Mouse (Mus musculus) MEL (cell line): ENCODE data around the gene Lmod2. TPM values are rescaled to one million over a fixed set of nuclear protein-coding genes. Genes with fewer than 3 reads are reported as not detected.

Experiments
- DNase-seq: peaks from one replicate; pipeline ENCODE4 v3.0.0; 2011; ENCODE audit warnings: low read depth, low spot score
- H3K27ac ChIP-seq: 2 replicates; pipeline ENCODE4 v1.5.1; 2012; ENCODE audit warnings: low read depth, mild to moderate bottlenecking, control low read depth, low read length, moderate library complexity; ENCODE audit not compliant: control insufficient read depth
- H3K27me3 ChIP-seq, 2 experiments: fragments of 150-350 bp in 1 of 2; sonication (generic) in 1 of 2; 2 replicates each; pipeline ENCODE4 v1.6.1; 2012; ENCODE audit warnings: low read length in 2 of 2, mild to moderate bottlenecking in 2 of 2, improper control_type of control experiment in 1 of 2, moderate library complexity in 1 of 2; ENCODE audit not compliant: insufficient read depth in 2 of 2, control insufficient read depth in 1 of 2
- H3K36me3 ChIP-seq, 2 experiments: 2 replicates each; pipeline ENCODE4 v1.6.1; 2012 to 2014; ENCODE audit warnings: low read length in 2 of 2, improper control_type of control experiment in 1 of 2, inconsistent platforms in 1 of 2, mild to moderate bottlenecking in 1 of 2; ENCODE audit not compliant: insufficient read depth in 2 of 2, control insufficient read depth in 1 of 2
- H3K4me1 ChIP-seq, 2 experiments: fragments of 150-350 bp in 1 of 2; sonication (generic) in 1 of 2; 2 replicates each; pipeline ENCODE4 v1.6.1; 2012; ENCODE audit warnings: low read length in 2 of 2, improper control_type of control experiment in 1 of 2, mild to moderate bottlenecking in 1 of 2; ENCODE audit not compliant: insufficient read depth in 2 of 2, control insufficient read depth in 1 of 2
- H3K4me3 ChIP-seq, 2 experiments: fragments of 150-350 bp in 1 of 2; sonication (generic) in 1 of 2; 2 replicates each; pipeline ENCODE4 v1.5.1; 2012; ENCODE audit warnings: low read depth in 2 of 2, low read length in 2 of 2, mild to moderate bottlenecking in 2 of 2, moderate library complexity in 2 of 2, control low read depth in 1 of 2, improper control_type of control experiment in 1 of 2; ENCODE audit not compliant: control insufficient read depth in 1 of 2, insufficient read depth in 1 of 2
- H3K79me2 ChIP-seq: 2 replicates; pipeline ENCODE4 v1.6.1; 2012; ENCODE audit warnings: mild to moderate bottlenecking, low read length, moderate library complexity; ENCODE audit not compliant: control insufficient read depth, poor library complexity, insufficient read depth
- H3K9ac ChIP-seq: 2 replicates; pipeline ENCODE4 v1.6.1; 2012; ENCODE audit warnings: low read depth, mild to moderate bottlenecking, control low read depth, low read length, moderate library complexity; ENCODE audit not compliant: control insufficient read depth, poor library complexity, severe bottlenecking
- H3K9me3 ChIP-seq: fragments of 150-350 bp; sonication (generic); replicated peaks from 2 replicates; pipeline ENCODE4 v1.6.1; 2012; ENCODE audit warnings: mild to moderate bottlenecking, low read length, improper control_type of control experiment, moderate library complexity; ENCODE audit not compliant: insufficient read depth
- CTCF ChIP-seq, 3 experiments: IDR thresholded peaks in 2 of 3; conservative IDR thresholded peaks in 1 of 3; 2 replicates each; pipeline ENCODE4 v1.5.1; 2011 to 2012; ENCODE audit warnings: low read length in 3 of 3, low read depth in 2 of 3, mild to moderate bottlenecking in 2 of 3, improper control_type of control experiment in 1 of 3, inconsistent platforms in 1 of 3, mixed read lengths in 1 of 3, moderate library complexity in 1 of 3; ENCODE audit not compliant: control insufficient read depth in 1 of 3, insufficient read depth in 1 of 3, poor library complexity in 1 of 3, severe bottlenecking in 1 of 3
- E2F4 ChIP-seq: IDR thresholded peaks from 2 replicates; pipeline ENCODE4 v1.6.1; 2011; ENCODE audit warnings: low read depth, low read length, improper control_type of control experiment, borderline replicate concordance
- ELF1 ChIP-seq: IDR thresholded peaks from 2 replicates; pipeline ENCODE4 v1.6.1; 2014; ENCODE audit warnings: low read depth, mild to moderate bottlenecking, inconsistent platforms, low read length, improper control_type of control experiment, moderate library complexity
- EP300 ChIP-seq, 2 experiments: IDR thresholded peaks; 2 replicates each; pipeline ENCODE4 v1.6.1; 2011; ENCODE audit warnings: improper control_type of control experiment in 2 of 2, low read length in 2 of 2, low read depth in 1 of 2, mild to moderate bottlenecking in 1 of 2
- HCFC1 ChIP-seq: IDR thresholded peaks from 2 replicates; pipeline ENCODE4 v1.6.1; 2012; ENCODE audit warnings: low read depth, mild to moderate bottlenecking, inconsistent platforms, low read length, improper control_type of control experiment, moderate library complexity
- KAT2A ChIP-seq: conservative IDR thresholded peaks from 2 replicates; pipeline ENCODE4 v1.6.1; 2012; ENCODE audit warnings: low read depth, low read length, improper control_type of control experiment, inconsistent platforms
- MAX ChIP-seq: IDR thresholded peaks from 2 replicates; pipeline ENCODE4 v1.6.1; 2011; ENCODE audit warnings: low read length, improper control_type of control experiment
- MAZ ChIP-seq: IDR thresholded peaks from 2 replicates; pipeline ENCODE4 v1.6.1; 2012; ENCODE audit warnings: low read depth, mild to moderate bottlenecking, inconsistent platforms, low read length, improper control_type of control experiment
- MXI1 ChIP-seq: IDR thresholded peaks from 2 replicates; pipeline ENCODE4 v1.6.1; 2011; ENCODE audit warnings: mild to moderate bottlenecking, low read depth, low read length, improper control_type of control experiment
- MYC ChIP-seq: IDR thresholded peaks from 2 replicates; pipeline ENCODE4 v1.6.1; 2011; ENCODE audit warnings: low read depth, mild to moderate bottlenecking, low read length, improper control_type of control experiment, moderate library complexity
- NELFE ChIP-seq: IDR thresholded peaks from 2 replicates; pipeline ENCODE4 v1.6.1; 2011; ENCODE audit warnings: low read depth, low read length, improper control_type of control experiment
- NRF1 ChIP-seq: IDR thresholded peaks from 2 replicates; pipeline ENCODE4 v1.6.1; 2014; ENCODE audit warnings: low read depth, mild to moderate bottlenecking, inconsistent platforms, low read length, improper control_type of control experiment, moderate library complexity; ENCODE audit not compliant: poor library complexity, insufficient read depth, severe bottlenecking
- POLR2A ChIP-seq, 2 experiments: IDR thresholded peaks; 2 replicates each; pipeline ENCODE4 v1.6.1; 2011 to 2012; ENCODE audit warnings: low read length in 2 of 2, mild to moderate bottlenecking in 2 of 2, control low read depth in 1 of 2, improper control_type of control experiment in 1 of 2, low read depth in 1 of 2, moderate library complexity in 1 of 2; ENCODE audit not compliant: control insufficient read depth in 1 of 2, insufficient read depth in 1 of 2, poor library complexity in 1 of 2
- POLR2AphosphoS2 ChIP-seq: IDR thresholded peaks from 2 replicates; pipeline ENCODE4 v1.6.1; 2011; ENCODE audit warnings: low read length, improper control_type of control experiment
- RCOR1 ChIP-seq: IDR thresholded peaks from 2 replicates; pipeline ENCODE4 v1.6.1; 2012; ENCODE audit warnings: low read depth, mild to moderate bottlenecking, inconsistent platforms, low read length, improper control_type of control experiment
- SIN3A ChIP-seq: IDR thresholded peaks from 2 replicates; pipeline ENCODE4 v1.6.1; 2012; ENCODE audit warnings: low read length, improper control_type of control experiment, inconsistent platforms
- TCF12 ChIP-seq: IDR thresholded peaks from 2 replicates; pipeline ENCODE4 v1.6.1; 2014; ENCODE audit warnings: low read depth, mild to moderate bottlenecking, inconsistent platforms, low read length, improper control_type of control experiment, moderate library complexity
- UBTF ChIP-seq: IDR thresholded peaks from 2 replicates; pipeline ENCODE4 v1.6.1; 2012; ENCODE audit warnings: low read depth, mild to moderate bottlenecking, inconsistent platforms, low read length, improper control_type of control experiment, moderate library complexity, borderline replicate concordance; ENCODE audit not compliant: insufficient read depth
- USF1 ChIP-seq: IDR thresholded peaks from 2 replicates; pipeline ENCODE4 v1.6.1; 2014; ENCODE audit warnings: low read depth, mild to moderate bottlenecking, inconsistent platforms, low read length, improper control_type of control experiment, moderate library complexity
- USF2 ChIP-seq, 2 experiments: IDR thresholded peaks; 2 replicates each; pipeline ENCODE4 v1.6.1; 2011 to 2012; ENCODE audit warnings: improper control_type of control experiment in 2 of 2, low read length in 2 of 2, borderline replicate concordance in 1 of 2, inconsistent platforms in 1 of 2, low read depth in 1 of 2, mild to moderate bottlenecking in 1 of 2; ENCODE audit not compliant: insufficient read depth in 1 of 2
- ZKSCAN1 ChIP-seq: IDR thresholded peaks from 2 replicates; pipeline ENCODE4 v1.6.1; 2012; ENCODE audit warnings: low read depth, mild to moderate bottlenecking, inconsistent platforms, low read length, improper control_type of control experiment, moderate library complexity
- ZMIZ1 ChIP-seq: IDR thresholded peaks from 2 replicates; pipeline ENCODE4 v1.6.1; 2012; ENCODE audit warnings: low read depth, mild to moderate bottlenecking, inconsistent platforms, low read length, improper control_type of control experiment, moderate library complexity
- polyA plus RNA-seq, 2 experiments: library from polyadenylated mRNA; stranded (reverse) in 1 of 2; unstranded in 1 of 2; fragments of >175 nt in 1 of 2; fragments of >200 nt in 1 of 2; gene quantifications; 2 replicates each; pipeline versions ENCODE4 v1.2.1 to v1.2.4; 2012; ENCODE audit warnings: low replicate concordance in 2 of 2, low read depth in 1 of 2; ENCODE audit not compliant: insufficient read length in 2 of 2, insufficient read depth in 1 of 2, missing spikeins in 1 of 2
- total RNA-seq: library from RNA; depleted of rRNA; stranded (reverse); fragments of 300-350 nt; gene quantifications from 2 replicates; pipeline ENCODE4 v1.2.3, GENCODE M21; 2012

Gene Lmod2
- total and polyA plus RNA-seq, 3 experiments = not detected

GRCm38 (mm10) chr6:24552046-24552445 is 45.5 kb upstream of the Lmod2 start:
- Histone ChIP-seq H3K4me1 (no peaks in the 10 kb centered on the region), H3K9ac (no peak overlapping the region), H3K79me2 (no peaks in the 10 kb centered on the region), H3K36me3 (no peaks in the 10 kb centered on the region), H3K9me3 (no peaks in the 10 kb centered on the region), H3K27ac (no peak overlapping the region), H3K27me3 (no peaks in the 10 kb centered on the region), H3K4me3 (no peak overlapping the region)
- TF ChIP-seq USF1 (no peak), ZKSCAN1 (no peak), RCOR1 (no peak), EP300 (IDR thresholded peaks at IDR 0.05; ENCODE audit: low read depth in 1 of 2, low read length in 2 of 2) (no peak), POLR2AphosphoS2 (no peak), USF2 (IDR thresholded peaks at IDR 0.05; ENCODE audit: borderline replicate concordance in 1 of 2, insufficient read depth in 1 of 2, low read depth in 1 of 2, low read length in 2 of 2) (no peak), NELFE (no peak), HCFC1 (no peak), NRF1 (no peak), KAT2A (no peak), SIN3A (no peak), UBTF (no peak), ZMIZ1 (no peak), CTCF (IDR thresholded peaks at IDR 0.05 in 2 of 3, conservative IDR thresholded peaks at IDR 0.05 in 1 of 3; ENCODE audit: control insufficient read depth in 1 of 3, insufficient read depth in 1 of 3, low read depth in 2 of 3, low read length in 3 of 3, poor library complexity in 1 of 3, severe bottlenecking in 1 of 3) (no peak)
- no peak for DNase-seq

- Histone ChIP-seq H3K79me2 (no peaks in the 10 kb centered on the region), H3K9me3 (no peaks in the 10 kb centered on the region), H3K27me3 (peaks cover 0 to 1% of the 10 kb centered on the region in 2 experiments; a peak in 1 of 4 replicates), H3K4me1 (no peaks in the 10 kb centered on the region), H3K9ac (no peak overlapping the region), H3K36me3 (no peaks in the 10 kb centered on the region), H3K27ac (no peak overlapping the region), H3K4me3 (no peak overlapping the region)
- TF ChIP-seq NELFE (no peak), NRF1 (no peak), E2F4 (no peak), POLR2AphosphoS2 (no peak), MAZ (no peak), MXI1 (no peak), MYC (no peak), MAX (no peak), POLR2A (IDR thresholded peaks at IDR 0.05; ENCODE audit: control insufficient read depth in 1 of 2, insufficient read depth in 1 of 2, low read depth in 1 of 2, low read length in 2 of 2, poor library complexity in 1 of 2) (no peak), CTCF (IDR thresholded peaks at IDR 0.05 in 2 of 3, conservative IDR thresholded peaks at IDR 0.05 in 1 of 3; ENCODE audit: control insufficient read depth in 1 of 3, insufficient read depth in 1 of 3, low read depth in 2 of 3, low read length in 3 of 3, poor library complexity in 1 of 3, severe bottlenecking in 1 of 3) (no peak), EP300 (IDR thresholded peaks at IDR 0.05; ENCODE audit: low read depth in 1 of 2, low read length in 2 of 2) (no peak), TCF12 (no peak), ELF1 (no peak)
- no peak for DNase-seq
Observed at GRCm38 (mm10) chr6:24554427-24555086, 43.0 kb upstream of the Lmod2 start.
